Mouse (Mus musculus) layer of hippocampus, adult 9-10 months (tissue): ENCODE measurements at regions not wholly inside any gene's neighbourhood (a gene's known extent, or its start where the extent isn't known, plus 50 kb on each side); places are given as distances from the start of the nearest gene placed in this dataset.

Experiments
- DNase-seq: peaks from one replicate; pipeline ENCODE4 v3.0.0; 2022; ENCODE audit warnings: low spot score

GRCm38 (mm10) chr16:87295727-87296126, 58.3 kb upstream of the N6amt1 start:
- DNase-seq = no peak

GRCm38 (mm10) chr16:87292826-87293225, 61.2 kb upstream of the N6amt1 start:
- peak; percentile 20 for DNase-seq

GRCm38 (mm10) chr16:87291716-87292115, 62.3 kb upstream of the N6amt1 start:
- no peak for DNase-seq

GRCm38 (mm10) chr16:87285639-87286038, 68.3 kb upstream of the N6amt1 start:
- DNase-seq = no peak

GRCm38 (mm10) chr16:87284835-87285510, 69.0 kb upstream of the N6amt1 start:
- DNase-seq = no peak

- DNase-seq = no peak
Observed at GRCm38 (mm10) chr16:87278518-87278917, 75.5 kb upstream of the N6amt1 start.

- DNase-seq = no peak
Observed at GRCm38 (mm10) chr16:87272363-87272762, 81.6 kb upstream of the N6amt1 start.

GRCm38 (mm10) chr16:87267954-87268804, 85.8 kb upstream of the N6amt1 start:
- DNase-seq = no peak

- no peak for DNase-seq
Observed at GRCm38 (mm10) chr16:87267517-87267916, 86.5 kb upstream of the N6amt1 start.

GRCm38 (mm10) chr16:87263571-87263970, 90.4 kb upstream of the N6amt1 start:
- DNase-seq = no peak

GRCm38 (mm10) chr16:87263041-87263440, 90.9 kb upstream of the N6amt1 start:
- no peak for DNase-seq

- DNase-seq = no peak
Observed at GRCm38 (mm10) chr16:87262497-87262896, 91.5 kb upstream of the N6amt1 start.

- DNase-seq = peak; percentile 45
Observed at GRCm38 (mm10) chr16:87261527-87261926, 92.5 kb upstream of the N6amt1 start.

GRCm38 (mm10) chr16:87254736-87255135, 99.2 kb upstream of the N6amt1 start:
- DNase-seq = no peak

- no peak for DNase-seq
Observed at GRCm38 (mm10) chr16:87250531-87250930, 103.5 kb upstream of the N6amt1 start.

- no peak for DNase-seq
Observed at GRCm38 (mm10) chr16:87249903-87250302, 104.1 kb upstream of the N6amt1 start.

GRCm38 (mm10) chr16:87248501-87249030, 105.4 kb upstream of the N6amt1 start:
- no peak for DNase-seq

GRCm38 (mm10) chr16:87245933-87246791, 107.8 kb upstream of the N6amt1 start:
- no peak for DNase-seq

- no peak for DNase-seq
Observed at GRCm38 (mm10) chr16:87245441-87245840, 108.5 kb upstream of the N6amt1 start.

GRCm38 (mm10) chr16:87242027-87242426, 112.0 kb upstream of the N6amt1 start:
- DNase-seq = no peak

GRCm38 (mm10) chr16:87239105-87239504, 114.9 kb upstream of the N6amt1 start:
- no peak for DNase-seq

- DNase-seq = no peak
Observed at GRCm38 (mm10) chr16:87234199-87234598, 119.8 kb upstream of the N6amt1 start.
